ENCODE assay signal across 20 mouse cellular contexts in the genomic region with DNA sequence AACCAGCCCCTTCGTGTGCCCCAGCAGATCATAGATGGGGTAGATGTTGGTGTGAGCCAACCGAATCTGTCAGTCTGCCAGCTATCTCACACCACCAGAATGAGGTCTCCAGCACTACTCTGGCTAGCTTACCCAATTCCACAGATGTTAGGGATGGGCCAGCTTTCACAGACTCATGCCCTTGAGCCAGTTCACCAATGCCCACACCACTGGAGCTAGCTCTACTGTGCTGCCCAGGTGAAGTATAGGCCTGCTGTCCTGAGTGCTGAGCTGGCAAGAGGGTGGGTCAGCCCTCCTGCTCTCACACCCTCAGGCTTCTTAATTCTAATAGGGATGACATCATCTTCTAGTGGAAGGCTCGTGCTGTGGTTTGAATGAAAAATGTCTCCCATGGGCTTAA.
DNase-seq lines count a peak whose midpoint lies in the region; ATAC-seq lines count a peak whose summit lies in the region.
"Had no signal": no experiment of that assay in that cellular context is flagged by ENCODE, and none has a peak within 500 bp of the region (broad histone marks: within the 10 kb centered on the region; RNA-seq: fewer than 3 reads in every experiment).

No protein-coding gene starts in this region.

- no peak overlapping the region for H3K9ac ChIP-seq in heart, embryonic 11.5 days (ENCODE audit: low read depth, low read length)
- no peak overlapping the region for H3K9ac ChIP-seq in limb, embryonic 15.5 days

- no peak for ATAC-seq in heart, embryonic 11.5 days (replicated peaks; ENCODE audit: insufficient number of reproducible peaks, low FRiP score, low TSS enrichment)
- ATAC-seq in limb, embryonic 15.5 days (ENCODE audit: insufficient number of reproducible peaks, low FRiP score, low TSS enrichment, low read depth) = peak; percentile 46; the same call in 1 of the 2 replicates
- ATAC-seq: activated CD4-positive, CD25-positive, alpha-beta regulatory T cell, adult 4 months; CD4-positive, CD25-positive, alpha-beta regulatory T cell, adult 4 months; Patski had no signal

- no peak overlapping the region for H3K4me3 ChIP-seq in heart, embryonic 11.5 days (ENCODE audit: low read depth, low read length)
- no peak overlapping the region for H3K4me3 ChIP-seq in heart, embryonic 10.5 days
- no peak overlapping the region for H3K4me3 ChIP-seq in limb, embryonic 15.5 days
- no peak overlapping the region for H3K4me3 ChIP-seq in limb, embryonic 10.5 days

- no peaks in the 10 kb centered on the region for H3K36me3 ChIP-seq in heart, embryonic 11.5 days (ENCODE audit: control insufficient read depth, insufficient read depth, low read length)
- no peaks in the 10 kb centered on the region for H3K36me3 ChIP-seq in heart, embryonic 10.5 days
- H3K36me3 ChIP-seq in limb, embryonic 15.5 days = no peaks in the 10 kb centered on the region
- no peaks in the 10 kb centered on the region for H3K36me3 ChIP-seq in limb, embryonic 10.5 days
- H3K36me3 ChIP-seq: G1E had no signal

- no peaks in the 10 kb centered on the region for H3K9me3 ChIP-seq in heart, embryonic 11.5 days (replicated peaks; ENCODE audit: control insufficient read depth, low read length)
- H3K9me3 ChIP-seq in heart, embryonic 10.5 days = no peaks in the 10 kb centered on the region
- H3K9me3 ChIP-seq in limb, embryonic 15.5 days = no peaks in the 10 kb centered on the region
- H3K9me3 ChIP-seq in limb, embryonic 10.5 days (replicated peaks) = no peaks in the 10 kb centered on the region
- H3K9me3 ChIP-seq: G1E had no signal

- 73% methylated on average over 3 of the region's 3 CpGs for WGBS in heart, embryonic 11.5 days (ENCODE audit: insufficient replicate concordance)
- 85% methylated on average over 3 of the region's 3 CpGs for WGBS in heart, embryonic 10.5 days
- 60% methylated on average over 3 of the region's 3 CpGs for WGBS in limb, embryonic 15.5 days
- WGBS in limb, embryonic 10.5 days = 92% methylated on average over 3 of the region's 3 CpGs

- H3K27me3 ChIP-seq in heart, embryonic 11.5 days (ENCODE audit: control insufficient read depth, insufficient read depth, low read length) = no peaks in the 10 kb centered on the region
- no peaks in the 10 kb centered on the region for H3K27me3 ChIP-seq in heart, embryonic 10.5 days (ENCODE audit: insufficient read depth, poor library complexity, severe bottlenecking)
- H3K27me3 ChIP-seq in limb, embryonic 15.5 days = 0 out of 2 replicates have a peak, but pooled peaks cover 5% of the 10 kb centered on the region
- no peaks in the 10 kb centered on the region for H3K27me3 ChIP-seq in limb, embryonic 10.5 days (ENCODE audit: low read depth, poor library complexity, severe bottlenecking)
- H3K27me3 ChIP-seq: Patski had no signal

- no peak overlapping the region for H3K27ac ChIP-seq in heart, embryonic 11.5 days (ENCODE audit: low read depth, low read length)
- H3K27ac ChIP-seq in heart, embryonic 10.5 days = no peak overlapping the region
- no peak overlapping the region for H3K27ac ChIP-seq in limb, embryonic 15.5 days
- H3K27ac ChIP-seq in limb, embryonic 10.5 days = no peak overlapping the region

- intact Hi-C loops in heart, postnatal 25 days (cut with DNase I) = no loop called here

- peak; percentile 72 for DNase-seq in heart, adult 11 months
- DNase-seq in heart, embryonic 10.5 days (ENCODE audit: low spot score) = peak; percentile 55
- no peak for DNase-seq in heart, postnatal 25 days (ENCODE audit: low spot score)
- no peak for DNase-seq in limb, embryonic 10.5 days (ENCODE audit: low spot score)
- DNase-seq: adrenal gland, adult 2 months; adrenal gland, adult 8-10 months; adrenal gland, postnatal 10 days; adrenal gland, postnatal 14 days; adrenal gland, postnatal 25 days; adrenal gland, postnatal 36 days; B cell, adult 2 months; cerebellum, adult 11 months; cerebellum, adult 11-12 months; cerebellum, adult 18-20 months had no signal

- H3K4me2 ChIP-seq in heart, embryonic 11.5 days = no peak overlapping the region
- no peak overlapping the region for H3K4me2 ChIP-seq in limb, embryonic 15.5 days

- no peaks in the 10 kb centered on the region for H3K4me1 ChIP-seq in heart, embryonic 11.5 days (ENCODE audit: control insufficient read depth, insufficient read depth, low read length)
- H3K4me1 ChIP-seq in heart, embryonic 10.5 days = no peaks in the 10 kb centered on the region
- H3K4me1 ChIP-seq in limb, embryonic 15.5 days = peaks cover 10% of the 10 kb centered on the region; the same call in 1 of the 2 replicates
- H3K4me1 ChIP-seq in limb, embryonic 10.5 days = no peaks in the 10 kb centered on the region

Comparison
In these comparisons a context has a peak if more than half of its experiments do, and no peak if none do; other contexts are left out.
1. DNase-seq: peak in heart, adult 11 months (single experiment) and heart, embryonic 10.5 days (single experiment); none in heart, postnatal 25 days (single experiment) and limb, embryonic 10.5 days (single experiment).